Mouse (Mus musculus): ENCODE measurements at regions not wholly inside any gene's neighbourhood (a gene's known extent, or its start where the extent isn't known, plus 50 kb on each side); places are given as distances from the start of the nearest gene placed in this dataset.
A peak's percentile ranks its signal among the peaks of the same experiment; 100 is the strongest.

DNA sequence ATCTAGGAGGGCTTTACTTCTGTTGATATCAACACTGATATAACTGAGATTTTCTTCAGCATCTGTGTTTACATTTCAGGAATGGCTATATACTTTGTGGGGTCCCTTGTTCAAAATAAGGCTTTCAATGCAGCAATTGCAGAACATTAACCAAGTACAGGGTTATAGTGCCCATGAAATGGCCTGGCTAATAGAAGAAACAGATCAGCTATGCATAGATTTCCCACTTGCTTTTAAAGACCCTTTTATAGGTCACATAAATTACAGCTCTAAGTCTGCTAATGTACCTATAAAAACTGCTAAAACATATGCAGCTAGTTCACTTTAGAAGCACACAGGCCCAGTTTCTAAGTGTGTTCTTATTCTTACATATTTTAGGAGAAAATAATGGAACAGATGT lies 472.1 kb downstream of the Nup35 start:
- Histone ChIP-seq H3K27me3 (ENCODE audit: control insufficient read depth, insufficient read depth, low read length) (no peaks in the 10 kb centered on the region), H3K4me2 (ENCODE audit: low read depth) (no peak overlapping the region), H3K4me3 (ENCODE audit: low read depth, low read length) (no peak overlapping the region), H3K36me3 (ENCODE audit: control insufficient read depth, insufficient read depth, low read length) (no peaks in the 10 kb centered on the region), H3K9me3 (ENCODE audit: control insufficient read depth, low read length) (no peaks in the 10 kb centered on the region), H3K4me1 (ENCODE audit: control insufficient read depth, insufficient read depth, low read length) (no peaks in the 10 kb centered on the region), H3K9ac (ENCODE audit: low read length) (no peak overlapping the region), H3K27ac (ENCODE audit: low read depth, low read length) (no peak overlapping the region)
- ATAC-seq (ENCODE audit: insufficient read depth, low FRiP score, low TSS enrichment) (no peak), DNase-seq (ENCODE audit: low spot score) (no peak)

DNA sequence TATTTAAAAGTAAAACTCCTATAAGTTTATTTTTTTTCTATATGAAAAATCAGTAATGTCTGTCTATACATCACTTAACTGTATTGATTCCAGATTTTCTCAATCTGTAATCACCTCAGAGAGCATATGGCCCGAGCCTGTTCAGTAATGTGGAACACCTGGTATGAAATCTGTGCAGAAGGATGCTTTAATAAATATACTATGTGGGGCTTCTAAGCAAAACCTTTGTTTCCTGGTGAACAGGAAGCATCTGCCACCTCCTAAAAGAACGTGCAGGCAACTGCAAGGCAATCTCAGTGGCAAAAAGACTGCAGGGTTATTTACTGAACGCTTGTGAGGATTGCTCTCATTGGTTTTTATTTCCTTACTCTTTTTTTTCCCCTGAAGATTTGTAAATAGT lies 488.8 kb downstream of the Nup35 start:
- DNase-seq (ENCODE audit: low spot score) (no peak), ATAC-seq (ENCODE audit: insufficient read depth, low FRiP score, low TSS enrichment) (no peak)
- no peaks in the 10 kb centered on the region for H3K9me3 ChIP-seq (ENCODE audit: control insufficient read depth, low read length)
- no peaks in the 10 kb centered on the region for H3K4me1 ChIP-seq (ENCODE audit: control insufficient read depth, insufficient read depth, low read length)
- H3K27ac ChIP-seq (ENCODE audit: low read depth, low read length), result no peak overlapping the region
- H3K36me3 ChIP-seq (ENCODE audit: control insufficient read depth, insufficient read depth, low read length), result no peaks in the 10 kb centered on the region
- no peaks in the 10 kb centered on the region for H3K27me3 ChIP-seq (ENCODE audit: control insufficient read depth, insufficient read depth, low read length)
- H3K9ac ChIP-seq (ENCODE audit: low read length), result no peak overlapping the region
- WGBS, result 53% methylated on average over 3 of the region's 3 CpGs
- no peak overlapping the region for H3K4me2 ChIP-seq (ENCODE audit: low read depth)
- no peak overlapping the region for H3K4me3 ChIP-seq (ENCODE audit: low read depth, low read length)

GRCm38 (mm10) chr2:81118757-81119156 lies 501.7 kb downstream of the Nup35 start:
- DNase-seq (ENCODE audit: low spot score) (no peak), ATAC-seq (ENCODE audit: insufficient read depth, low FRiP score, low TSS enrichment) (no peak)
- no peak overlapping the region for H3K4me3 ChIP-seq (ENCODE audit: low read depth, low read length)
- H3K36me3 ChIP-seq (ENCODE audit: control insufficient read depth, insufficient read depth, low read length), result no peaks in the 10 kb centered on the region
- no peak overlapping the region for H3K9ac ChIP-seq (ENCODE audit: low read length)
- no peaks in the 10 kb centered on the region for H3K4me1 ChIP-seq (ENCODE audit: control insufficient read depth, insufficient read depth, low read length)
- no peak overlapping the region for H3K4me2 ChIP-seq (ENCODE audit: low read depth)
- WGBS, result 91% methylated on average over 2 of the region's 2 CpGs
- H3K27ac ChIP-seq (ENCODE audit: low read depth, low read length), result no peak overlapping the region
- no peaks in the 10 kb centered on the region for H3K27me3 ChIP-seq (ENCODE audit: control insufficient read depth, insufficient read depth, low read length)
- H3K9me3 ChIP-seq (ENCODE audit: control insufficient read depth, low read length), result no peaks in the 10 kb centered on the region

GRCm38 (mm10) chr2:81120460-81121051 lies 503.5 kb downstream of the Nup35 start:
- H3K4me3 ChIP-seq (ENCODE audit: low read depth, low read length), result no peak overlapping the region
- no peak overlapping the region for H3K4me2 ChIP-seq (ENCODE audit: low read depth)
- no peak overlapping the region for H3K9ac ChIP-seq (ENCODE audit: low read length)
- WGBS, result 77% methylated on average over 2 of the region's 2 CpGs
- H3K4me1 ChIP-seq (ENCODE audit: control insufficient read depth, insufficient read depth, low read length), result no peaks in the 10 kb centered on the region
- H3K36me3 ChIP-seq (ENCODE audit: control insufficient read depth, insufficient read depth, low read length), result no peaks in the 10 kb centered on the region
- H3K27me3 ChIP-seq (ENCODE audit: control insufficient read depth, insufficient read depth, low read length), result no peaks in the 10 kb centered on the region
- ATAC-seq (ENCODE audit: insufficient read depth, low FRiP score, low TSS enrichment) (no peak), DNase-seq (ENCODE audit: low spot score) (no peak)
- H3K27ac ChIP-seq (ENCODE audit: low read depth, low read length), result no peak overlapping the region
- H3K9me3 ChIP-seq (ENCODE audit: control insufficient read depth, low read length), result no peaks in the 10 kb centered on the region

GRCm38 (mm10) chr2:81136473-81137082 lies 519.5 kb downstream of the Nup35 start:
- Histone ChIP-seq H3K9me3 (ENCODE audit: control insufficient read depth, low read length) (no peaks in the 10 kb centered on the region), H3K27me3 (ENCODE audit: control insufficient read depth, insufficient read depth, low read length) (no peaks in the 10 kb centered on the region), H3K4me3 (ENCODE audit: low read depth, low read length) (no peak overlapping the region), H3K4me1 (ENCODE audit: control insufficient read depth, insufficient read depth, low read length) (no peaks in the 10 kb centered on the region), H3K4me2 (ENCODE audit: low read depth) (no peak overlapping the region), H3K9ac (ENCODE audit: low read length) (no peak overlapping the region), H3K27ac (ENCODE audit: low read depth, low read length) (no peak overlapping the region), H3K36me3 (ENCODE audit: control insufficient read depth, insufficient read depth, low read length) (no peaks in the 10 kb centered on the region)
- DNase-seq (ENCODE audit: low spot score), result no peak
- no peak for ATAC-seq (ENCODE audit: insufficient read depth, low FRiP score, low TSS enrichment)
- 88% methylated on average over 2 of the region's 2 CpGs for WGBS

DNA sequence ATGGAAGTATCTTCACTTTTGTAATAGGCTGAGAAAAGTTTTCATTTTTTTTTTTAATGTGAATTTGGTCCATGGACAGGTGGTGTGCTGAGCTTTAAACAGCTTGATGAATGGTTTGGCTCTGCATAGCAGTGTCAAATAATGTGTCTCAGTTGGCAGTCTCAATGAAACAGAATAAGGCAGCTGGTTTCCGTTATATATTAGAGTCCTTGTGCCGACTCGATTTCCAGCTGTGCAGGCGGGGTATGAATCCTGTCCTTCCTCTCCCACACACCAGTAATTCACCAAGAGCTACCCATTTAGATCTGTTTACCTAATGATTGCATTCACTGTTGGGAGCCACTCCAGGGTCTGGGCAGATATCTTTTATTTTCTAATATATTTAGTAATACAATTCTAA lies 526.6 kb downstream of the Nup35 start:
- Histone ChIP-seq H3K27me3 (ENCODE audit: control insufficient read depth, insufficient read depth, low read length) (no peaks in the 10 kb centered on the region), H3K27ac (ENCODE audit: low read depth, low read length) (no peak overlapping the region), H3K4me3 (ENCODE audit: low read depth, low read length) (no peak overlapping the region), H3K4me2 (ENCODE audit: low read depth) (no peak overlapping the region), H3K4me1 (ENCODE audit: control insufficient read depth, insufficient read depth, low read length) (no peaks in the 10 kb centered on the region), H3K9ac (ENCODE audit: low read length) (no peak overlapping the region), H3K9me3 (ENCODE audit: control insufficient read depth, low read length) (no peaks in the 10 kb centered on the region), H3K36me3 (ENCODE audit: control insufficient read depth, insufficient read depth, low read length) (no peaks in the 10 kb centered on the region)
- ATAC-seq (ENCODE audit: insufficient read depth, low FRiP score, low TSS enrichment) (no peak), DNase-seq (ENCODE audit: low spot score) (peak; percentile 18)
- 41% methylated on average over 4 of the region's 4 CpGs for WGBS

- 87% methylated on average over 1 of the region's 1 CpGs for WGBS
- H3K4me2 ChIP-seq (ENCODE audit: low read depth), result no peak overlapping the region
- no peaks in the 10 kb centered on the region for H3K36me3 ChIP-seq (ENCODE audit: control insufficient read depth, insufficient read depth, low read length)
- H3K9me3 ChIP-seq (ENCODE audit: control insufficient read depth, low read length), result no peaks in the 10 kb centered on the region
- H3K4me1 ChIP-seq (ENCODE audit: control insufficient read depth, insufficient read depth, low read length), result no peaks in the 10 kb centered on the region
- no peak overlapping the region for H3K9ac ChIP-seq (ENCODE audit: low read length)
- H3K27me3 ChIP-seq (ENCODE audit: control insufficient read depth, insufficient read depth, low read length), result no peaks in the 10 kb centered on the region
- no peak overlapping the region for H3K27ac ChIP-seq (ENCODE audit: low read depth, low read length)
- DNase-seq (ENCODE audit: low spot score) (no peak), ATAC-seq (ENCODE audit: insufficient read depth, low FRiP score, low TSS enrichment) (no peak)
- no peak overlapping the region for H3K4me3 ChIP-seq (ENCODE audit: low read depth, low read length)
Measured at GRCm38 (mm10) chr2:81146458-81146857, 529.4 kb downstream of the Nup35 start.

GRCm38 (mm10) chr2:81148112-81148511 lies 531.1 kb downstream of the Nup35 start:
- no peak overlapping the region for H3K9ac ChIP-seq (ENCODE audit: low read length)
- no peaks in the 10 kb centered on the region for H3K4me1 ChIP-seq (ENCODE audit: control insufficient read depth, insufficient read depth, low read length)
- H3K4me3 ChIP-seq (ENCODE audit: low read depth, low read length), result no peak overlapping the region
- DNase-seq (ENCODE audit: low spot score) (no peak), ATAC-seq (ENCODE audit: insufficient read depth, low FRiP score, low TSS enrichment) (no peak)
- no peak overlapping the region for H3K27ac ChIP-seq (ENCODE audit: low read depth, low read length)
- H3K27me3 ChIP-seq (ENCODE audit: control insufficient read depth, insufficient read depth, low read length), result no peaks in the 10 kb centered on the region
- no peaks in the 10 kb centered on the region for H3K9me3 ChIP-seq (ENCODE audit: control insufficient read depth, low read length)
- H3K36me3 ChIP-seq (ENCODE audit: control insufficient read depth, insufficient read depth, low read length), result no peaks in the 10 kb centered on the region
- WGBS, result 94% methylated on average over 1 of the region's 1 CpGs
- H3K4me2 ChIP-seq (ENCODE audit: low read depth), result no peak overlapping the region

GRCm38 (mm10) chr2:81182421-81182820 lies 565.4 kb downstream of the Nup35 start:
- no peaks in the 10 kb centered on the region for H3K36me3 ChIP-seq (ENCODE audit: control insufficient read depth, insufficient read depth, low read length)
- no peak overlapping the region for H3K4me3 ChIP-seq (ENCODE audit: low read depth, low read length)
- DNase-seq (ENCODE audit: low spot score), result no peak
- H3K4me1 ChIP-seq (ENCODE audit: control insufficient read depth, insufficient read depth, low read length), result no peaks in the 10 kb centered on the region
- no peak overlapping the region for H3K9ac ChIP-seq (ENCODE audit: low read length)
- no peaks in the 10 kb centered on the region for H3K27me3 ChIP-seq (ENCODE audit: control insufficient read depth, insufficient read depth, low read length)
- WGBS, result 93% methylated on average over 2 of the region's 2 CpGs
- no peaks in the 10 kb centered on the region for H3K9me3 ChIP-seq (ENCODE audit: control insufficient read depth, low read length)
- no peak overlapping the region for H3K4me2 ChIP-seq (ENCODE audit: low read depth)
- H3K27ac ChIP-seq (ENCODE audit: low read depth, low read length), result no peak overlapping the region
- no peak for ATAC-seq (ENCODE audit: insufficient read depth, low FRiP score, low TSS enrichment)
